Mouse (Mus musculus): Measurements from ENCODE around the gene Gng5. TPM values are rescaled to one million over a fixed set of nuclear protein-coding genes. Genes with fewer than 3 reads are reported as not detected.

Gene Gng5
- polyA plus RNA-seq, 1 experiment from 2014 or later: 996 TPM

GRCm38 (mm10) chr3:146520798-146521651, 21.4 kb downstream of the Gng5 start, which contains the start of gene Rpf1:
Rpf1 (minus strand) TSS chr3:146521429.
- peak; percentile 95 for ATAC-seq (ENCODE audit: insufficient number of reproducible peaks, insufficient read depth, low FRiP score, low read depth)
- no peaks in the 10 kb centered on the region for H3K27me3 ChIP-seq (ENCODE audit: control insufficient read depth, insufficient read depth, low read length)
- H3K4me3 ChIP-seq (ENCODE audit: low read depth, low read length): peak within 1 kb of the TSS; percentile 86
- H3K36me3 ChIP-seq (ENCODE audit: control insufficient read depth, insufficient read depth, low read length): peaks cover 9% of the 10 kb centered on the region; the same call in 1 of the 2 replicates
- H3K27ac ChIP-seq (ENCODE audit: low read length): peak within 1 kb of the TSS; percentile 99
- H3K9me3 ChIP-seq (ENCODE audit: control insufficient read depth, low read depth, low read length): no peaks in the 10 kb centered on the region
- H3K4me2 ChIP-seq (replicated peaks; ENCODE audit: low read depth, low read length): peak within 1 kb of the TSS; percentile 66
- no peaks in the 10 kb centered on the region for H3K4me1 ChIP-seq (ENCODE audit: control insufficient read depth, insufficient read depth, low read length)
- peak within 1 kb of the TSS; percentile 77 for H3K9ac ChIP-seq (replicated peaks; ENCODE audit: low read depth, low read length)
- under 1% methylated on average over 69 of the region's 82 CpGs for WGBS

- 12% methylated on average over 8 of the region's 8 CpGs for WGBS
- H3K27me3 ChIP-seq (ENCODE audit: control insufficient read depth, insufficient read depth, low read length): no peaks in the 10 kb centered on the region
- no peak for ATAC-seq (ENCODE audit: insufficient number of reproducible peaks, insufficient read depth, low FRiP score, low read depth)
Measured at GRCm38 (mm10) chr3:146521652-146522020, 22.0 kb downstream of the Gng5 start.

GRCm38 (mm10) chr3:146528335-146528734, 28.7 kb downstream of the Gng5 start:
- no peaks in the 10 kb centered on the region for H3K36me3 ChIP-seq (ENCODE audit: control insufficient read depth, insufficient read depth, low read length)
- no peak overlapping the region for H3K4me3 ChIP-seq (ENCODE audit: low read depth, low read length)
- no peak overlapping the region for H3K9ac ChIP-seq (replicated peaks; ENCODE audit: low read depth, low read length)
- no peak for ATAC-seq (ENCODE audit: insufficient number of reproducible peaks, insufficient read depth, low FRiP score, low read depth)
- no peak overlapping the region for H3K4me2 ChIP-seq (replicated peaks; ENCODE audit: low read depth, low read length)
- no peak overlapping the region for H3K27ac ChIP-seq (ENCODE audit: low read length)
- H3K4me1 ChIP-seq (ENCODE audit: control insufficient read depth, insufficient read depth, low read length): no peaks in the 10 kb centered on the region
- no peaks in the 10 kb centered on the region for H3K9me3 ChIP-seq (ENCODE audit: control insufficient read depth, low read depth, low read length)
- H3K27me3 ChIP-seq (ENCODE audit: control insufficient read depth, insufficient read depth, low read length): no peaks in the 10 kb centered on the region
- 49% methylated on average over 2 of the region's 2 CpGs for WGBS

More at GRCm38 (mm10) chr3:146521652-146522020, 22.0 kb downstream of the Gng5 start:
- Histone ChIP-seq H3K4me1 (ENCODE audit: control insufficient read depth, insufficient read depth, low read length) (no peaks in the 10 kb centered on the region), H3K4me2 (replicated peaks; ENCODE audit: low read depth, low read length) (peak overlapping the region; percentile 66), H3K27ac (ENCODE audit: low read length) (peak overlapping the region; percentile 99), H3K9me3 (ENCODE audit: control insufficient read depth, low read depth, low read length) (no peaks in the 10 kb centered on the region), H3K36me3 (ENCODE audit: control insufficient read depth, insufficient read depth, low read length) (peaks cover 9% of the 10 kb centered on the region; the same call in 1 of the 2 replicates), H3K9ac (replicated peaks; ENCODE audit: low read depth, low read length) (0 out of 2 replicates have a peak overlapping the region, but pooled peaks have one; percentile 77), H3K4me3 (ENCODE audit: low read depth, low read length) (peak overlapping the region; percentile 86)

- H3K4me2 ChIP-seq (replicated peaks; ENCODE audit: low read depth, low read length): no peak overlapping the region
- no peak overlapping the region for H3K4me3 ChIP-seq (ENCODE audit: low read depth, low read length)
- no peaks in the 10 kb centered on the region for H3K4me1 ChIP-seq (ENCODE audit: control insufficient read depth, insufficient read depth, low read length)
- WGBS: 66% methylated on average over 6 of the region's 6 CpGs
- no peak for ATAC-seq (ENCODE audit: insufficient number of reproducible peaks, insufficient read depth, low FRiP score, low read depth)
- no peak overlapping the region for H3K27ac ChIP-seq (ENCODE audit: low read length)
- no peaks in the 10 kb centered on the region for H3K9me3 ChIP-seq (ENCODE audit: control insufficient read depth, low read depth, low read length)
- H3K9ac ChIP-seq (replicated peaks; ENCODE audit: low read depth, low read length): no peak overlapping the region
- no peaks in the 10 kb centered on the region for H3K36me3 ChIP-seq (ENCODE audit: control insufficient read depth, insufficient read depth, low read length)
- no peaks in the 10 kb centered on the region for H3K27me3 ChIP-seq (ENCODE audit: control insufficient read depth, insufficient read depth, low read length)
Measured at GRCm38 (mm10) chr3:146534986-146535385, 35.4 kb downstream of the Gng5 start.

GRCm38 (mm10) chr3:146540521-146541273, 41.1 kb downstream of the Gng5 start:
- Histone ChIP-seq H3K9me3 (ENCODE audit: control insufficient read depth, low read depth, low read length) (no peaks in the 10 kb centered on the region), H3K27me3 (ENCODE audit: control insufficient read depth, insufficient read depth, low read length) (no peaks in the 10 kb centered on the region), H3K4me3 (ENCODE audit: low read depth, low read length) (no peak overlapping the region), H3K27ac (ENCODE audit: low read length) (no peak overlapping the region), H3K36me3 (ENCODE audit: control insufficient read depth, insufficient read depth, low read length) (no peaks in the 10 kb centered on the region), H3K9ac (replicated peaks; ENCODE audit: low read depth, low read length) (no peak overlapping the region), H3K4me2 (replicated peaks; ENCODE audit: low read depth, low read length) (no peak overlapping the region), H3K4me1 (ENCODE audit: control insufficient read depth, insufficient read depth, low read length) (no peaks in the 10 kb centered on the region)
- no peak for ATAC-seq (ENCODE audit: insufficient number of reproducible peaks, insufficient read depth, low FRiP score, low read depth)
- WGBS: 37% methylated on average over 4 of the region's 4 CpGs

GRCm38 (mm10) chr3:146543632-146544031, 44.0 kb downstream of the Gng5 start:
- no peak for ATAC-seq (ENCODE audit: insufficient number of reproducible peaks, insufficient read depth, low FRiP score, low read depth)
- no peaks in the 10 kb centered on the region for H3K4me1 ChIP-seq (ENCODE audit: control insufficient read depth, insufficient read depth, low read length)
- no peaks in the 10 kb centered on the region for H3K36me3 ChIP-seq (ENCODE audit: control insufficient read depth, insufficient read depth, low read length)
- WGBS: 22% methylated on average over 1 of the region's 1 CpGs
- no peak overlapping the region for H3K4me2 ChIP-seq (replicated peaks; ENCODE audit: low read depth, low read length)
- no peak overlapping the region for H3K4me3 ChIP-seq (ENCODE audit: low read depth, low read length)
- no peak overlapping the region for H3K9ac ChIP-seq (replicated peaks; ENCODE audit: low read depth, low read length)
- H3K9me3 ChIP-seq (ENCODE audit: control insufficient read depth, low read depth, low read length): no peaks in the 10 kb centered on the region
- no peak overlapping the region for H3K27ac ChIP-seq (ENCODE audit: low read length)
- H3K27me3 ChIP-seq (ENCODE audit: control insufficient read depth, insufficient read depth, low read length): no peaks in the 10 kb centered on the region

- Histone ChIP-seq H3K27me3 (ENCODE audit: control insufficient read depth, insufficient read depth, low read length) (no peaks in the 10 kb centered on the region), H3K4me2 (replicated peaks; ENCODE audit: low read depth, low read length) (no peak overlapping the region), H3K36me3 (ENCODE audit: control insufficient read depth, insufficient read depth, low read length) (no peaks in the 10 kb centered on the region), H3K4me1 (ENCODE audit: control insufficient read depth, insufficient read depth, low read length) (no peaks in the 10 kb centered on the region), H3K9me3 (ENCODE audit: control insufficient read depth, low read depth, low read length) (no peaks in the 10 kb centered on the region), H3K9ac (replicated peaks; ENCODE audit: low read depth, low read length) (no peak overlapping the region), H3K27ac (ENCODE audit: low read length) (no peak overlapping the region), H3K4me3 (ENCODE audit: low read depth, low read length) (no peak overlapping the region)
- WGBS: 87% methylated on average over 7 of the region's 7 CpGs
- no peak for ATAC-seq (ENCODE audit: insufficient number of reproducible peaks, insufficient read depth, low FRiP score, low read depth)
Measured at GRCm38 (mm10) chr3:146554816-146555215, 55.2 kb downstream of the Gng5 start.

All from stomach, embryonic 14.5 days (tissue).